Mouse (Mus musculus) liver, postnatal 0 days (tissue): ENCODE measurements at regions not wholly inside any gene's neighbourhood (a gene's known extent, or its start where the extent isn't known, plus 50 kb on each side); places are given as distances from the start of the nearest gene placed in this dataset.

Experiments used
- CTCF ChIP-seq: sonication (generic); IDR thresholded peaks from 2 replicates; pipeline ENCODE4 v1.5.1; 2016; ENCODE audit warnings: antibody characterized with exemption, low read depth
- EP300 ChIP-seq: IDR thresholded peaks from 2 replicates; pipeline ENCODE4 v1.6.1; 2016; ENCODE audit warnings: antibody characterized with exemption, low read depth, mild to moderate bottlenecking

- TF ChIP-seq CTCF (no peak), EP300 (no peak)
Measured at GRCm38 (mm10) chr1:35809341-35809740, 258.9 kb upstream of the Hs6st1 start.
